Mouse (Mus musculus) liver, adult 2 months (tissue): ENCODE measurements around the gene Syndig1l. TPM values are rescaled to one million over a fixed set of nuclear protein-coding genes. Genes with fewer than 3 reads are reported as not detected.

ENCODE experiments used
- DNase-seq: peaks from one replicate; pipeline ENCODE4 v3.0.0-alpha.2; 2011; ENCODE audit warnings: low read depth, low spot score; ENCODE audit errors: extremely low read depth
- H3K27ac ChIP-seq: fragments of 200-500 bp; replicated peaks from 2 replicates; pipeline ENCODE4 v1.5.1; 2012; ENCODE audit warnings: low read depth, mild to moderate bottlenecking, control low read depth, inconsistent platforms, low read length; ENCODE audit not compliant: insufficient read depth
- H3K27me3 ChIP-seq: fragments of 200-500 bp; 2 replicates; pipeline ENCODE4 v1.6.1; 2012; ENCODE audit warnings: mild to moderate bottlenecking, moderate library complexity, low read length, inconsistent platforms; ENCODE audit not compliant: control insufficient read depth, insufficient read depth
- H3K36me3 ChIP-seq: fragments of 200-500 bp; 2 replicates; pipeline ENCODE4 v1.6.1; 2012; ENCODE audit warnings: low read length, inconsistent platforms; ENCODE audit not compliant: control insufficient read depth, insufficient read depth
- H3K4me1 ChIP-seq: fragments of 200-500 bp; 2 replicates; pipeline ENCODE4 v1.6.1; 2011; ENCODE audit warnings: low read length; ENCODE audit not compliant: control insufficient read depth, insufficient read depth
- H3K4me3 ChIP-seq: fragments of 200-500 bp; 2 replicates; pipeline ENCODE4 v1.5.1; 2011; ENCODE audit warnings: low read depth, mild to moderate bottlenecking, control low read depth, low read length, moderate library complexity; ENCODE audit not compliant: insufficient read depth
- H3K79me2 ChIP-seq: fragments of 200-500 bp; 2 replicates; pipeline ENCODE4 v1.6.1; 2012; ENCODE audit warnings: inconsistent platforms, mild to moderate bottlenecking, low read length, moderate library complexity; ENCODE audit not compliant: control insufficient read depth, insufficient read depth
- H3K9ac ChIP-seq: fragments of 200-500 bp; 2 replicates; pipeline ENCODE4 v1.6.1; 2012; ENCODE audit warnings: low read depth, mild to moderate bottlenecking, control low read depth, inconsistent platforms, low read length
- CTCF ChIP-seq: fragments of 200-500 bp; IDR thresholded peaks from 2 replicates; pipeline ENCODE4 v1.5.1; 2011; ENCODE audit warnings: low read depth, low read length, control low read depth
- POLR2A ChIP-seq: fragments of 200-500 bp; IDR thresholded peaks from 2 replicates; pipeline ENCODE4 v1.6.1; 2011; ENCODE audit warnings: low read length, control low read depth; ENCODE audit not compliant: insufficient read depth; ENCODE audit errors: extremely low read depth
- WGBS: fragments of 180-500 bp; shearing (Covaris S2); methylation state at CpG from one replicate; pipeline ENCODE4 v1.1.7; 2018; 5-methylcytosine and 5-hydroxymethylcytosine counted together
- polyA plus RNA-seq: library from polyadenylated mRNA; depleted of rRNA; stranded (reverse); fragments of >200 nt; gene quantifications from 2 replicates; pipeline ENCODE4 v1.2.3, GENCODE M21; 2012; rRNA removed
- total RNA-seq: library from RNA; depleted of rRNA; stranded (reverse); fragments of >200 nt; gene quantifications from 2 replicates; pipeline ENCODE4 v1.2.3, GENCODE M21; 2014; rRNA removed

Syndig1l gene
- total RNA-seq (not detected in 2 replicates), polyA plus RNA-seq (not detected in 2 replicates)

GRCm38 (mm10) chr12:84698319-84699081 is at the start of gene Syndig1l:
Gene Syndig1l (minus strand): TSS chr12:84698831.
- Histone ChIP-seq H3K27ac (no peak within 1 kb of the TSS), H3K9ac (no peak within 1 kb of the TSS), H3K4me3 (peak within 1 kb of the TSS; percentile 23; the same call in 1 of the 2 replicates), H3K79me2 (no peaks in the 10 kb centered on the region), H3K27me3 (peaks cover 17% of the 10 kb centered on the region), H3K36me3 (no peaks in the 10 kb centered on the region), H3K4me1 (no peaks in the 10 kb centered on the region)
- WGBS, result 1% methylated on average over 70 of the region's 79 CpGs
- TF ChIP-seq POLR2A, result no peak
- no peak for TF ChIP-seq CTCF
- DNase-seq, result no peak

- Histone ChIP-seq H3K4me1 (no peaks in the 10 kb centered on the region), H3K4me3 (no peak overlapping the region), H3K79me2 (no peaks in the 10 kb centered on the region), H3K36me3 (no peaks in the 10 kb centered on the region), H3K27ac (no peak overlapping the region), H3K27me3 (no peaks in the 10 kb centered on the region), H3K9ac (no peak overlapping the region)
- WGBS, result 56% methylated on average over 3 of the region's 3 CpGs
- peak; percentile 29 for DNase-seq
- TF ChIP-seq POLR2A, result no peak
- TF ChIP-seq CTCF, result no peak
Measured at GRCm38 (mm10) chr12:84748134-84748533, 49.5 kb upstream of the Syndig1l start.

GRCm38 (mm10) chr12:84745700-84746099 is 47.1 kb upstream of the Syndig1l start:
- no peaks in the 10 kb centered on the region for H3K27me3 ChIP-seq
- no peaks in the 10 kb centered on the region for H3K36me3 ChIP-seq
- H3K9ac ChIP-seq, result no peak overlapping the region
- no peak overlapping the region for H3K27ac ChIP-seq
- 62% methylated on average over 4 of the region's 4 CpGs for WGBS
- DNase-seq, result no peak
- no peak overlapping the region for H3K4me3 ChIP-seq
- H3K79me2 ChIP-seq, result no peaks in the 10 kb centered on the region
- TF ChIP-seq CTCF, result no peak
- no peak for TF ChIP-seq POLR2A
- no peaks in the 10 kb centered on the region for H3K4me1 ChIP-seq

- Histone ChIP-seq H3K27ac (no peak overlapping the region), H3K4me1 (no peaks in the 10 kb centered on the region), H3K36me3 (no peaks in the 10 kb centered on the region), H3K9ac (no peak overlapping the region), H3K4me3 (no peak overlapping the region), H3K79me2 (no peaks in the 10 kb centered on the region), H3K27me3 (no peaks in the 10 kb centered on the region)
- no peak for DNase-seq
- 90% methylated on average over 10 of the region's 10 CpGs for WGBS
- TF ChIP-seq CTCF (no peak), POLR2A (no peak)
Measured at GRCm38 (mm10) chr12:84743496-84743895, 44.9 kb upstream of the Syndig1l start.

- Histone ChIP-seq H3K4me3 (no peak overlapping the region), H3K36me3 (no peaks in the 10 kb centered on the region), H3K79me2 (no peaks in the 10 kb centered on the region), H3K27me3 (no peaks in the 10 kb centered on the region), H3K9ac (no peak overlapping the region), H3K4me1 (no peaks in the 10 kb centered on the region), H3K27ac (no peak overlapping the region)
- WGBS, result 71% methylated on average over 13 of the region's 13 CpGs
- no peak for TF ChIP-seq POLR2A
- TF ChIP-seq CTCF, result no peak
- DNase-seq, result no peak
Measured at GRCm38 (mm10) chr12:84733366-84733765, 34.7 kb upstream of the Syndig1l start.

GRCm38 (mm10) chr12:84728421-84728820 is 29.8 kb upstream of the Syndig1l start:
- no peak overlapping the region for H3K27ac ChIP-seq
- TF ChIP-seq POLR2A, result no peak
- TF ChIP-seq CTCF, result no peak
- 91% methylated on average over 10 of the region's 10 CpGs for WGBS
- no peak overlapping the region for H3K4me3 ChIP-seq
- H3K36me3 ChIP-seq, result no peaks in the 10 kb centered on the region
- no peak overlapping the region for H3K9ac ChIP-seq
- H3K79me2 ChIP-seq, result no peaks in the 10 kb centered on the region
- H3K27me3 ChIP-seq, result no peaks in the 10 kb centered on the region
- DNase-seq, result no peak
- H3K4me1 ChIP-seq, result no peaks in the 10 kb centered on the region
